Mouse (Mus musculus): ENCODE data around the gene Myh6. TPM values are rescaled to one million over a fixed set of nuclear protein-coding genes. Genes with fewer than 3 reads are reported as not detected.

Gene Myh6
- polyA plus RNA-seq, 1 experiment from 2014 or later: 1.6 TPM

MicroRNA genes within 50 kb of the gene (microRNA counts, 519-probe panel; counts per million panel counts)
- microRNA mmu-miR-208a (1,760 counts per million, percentile 10 among the panel's probes with 10 or more counts), microRNA mmu-miR-208b (not detected)

Small RNA genes within 50 kb of the gene (microRNA-seq; reads per million reads assigned to microRNA genes)
- gene Mir208a: 7.9 reads per million, percentile 29 among the genes with 10 or more reads in this experiment
- gene Mir208b: 50.4 reads per million, percentile 47 among the genes with 10 or more reads in this experiment

Other genes with a start within 250 kb of the Myh6 start
- gene Slc7a8, start 185.0 kb downstream of the Myh6 start, polyA plus RNA-seq (2015; fragmentation: Nextera tagmentation; extraction: Ambion mirVana): 8.9 and 9.9 TPM in 2 replicates
- not detected in 2 replicates for gene Rnf212b, start 152.8 kb downstream of the Myh6 start, polyA plus RNA-seq (2015; fragmentation: Nextera tagmentation; extraction: Ambion mirVana)
- gene Homez, start 96.0 kb downstream of the Myh6 start, polyA plus RNA-seq (2015; fragmentation: Nextera tagmentation; extraction: Ambion mirVana): 13.6 and 14.5 TPM in 2 replicates
- 3.3 and 3.4 TPM in 2 replicates for gene Ppp1r3e, start 89.4 kb downstream of the Myh6 start, polyA plus RNA-seq (2015; fragmentation: Nextera tagmentation; extraction: Ambion mirVana)
- gene Bcl2l2, start 83.5 kb downstream of the Myh6 start, polyA plus RNA-seq (2015; fragmentation: Nextera tagmentation; extraction: Ambion mirVana): 4.1 and 4.8 TPM in 2 replicates
- not detected in 2 replicates for gene Gm20521, start 83.5 kb downstream of the Myh6 start, polyA plus RNA-seq (2015; fragmentation: Nextera tagmentation; extraction: Ambion mirVana)
- 183 and 192 TPM in 2 replicates for gene Pabpn1, start 74.4 kb downstream of the Myh6 start, polyA plus RNA-seq (2015; fragmentation: Nextera tagmentation; extraction: Ambion mirVana)
- 229 and 248 TPM in 2 replicates for gene Slc22a17, start 53.8 kb downstream of the Myh6 start, polyA plus RNA-seq (2015; fragmentation: Nextera tagmentation; extraction: Ambion mirVana)
- gene Efs, start 40.8 kb downstream of the Myh6 start, polyA plus RNA-seq (2015; fragmentation: Nextera tagmentation; extraction: Ambion mirVana): 15.0 and 16.9 TPM in 2 replicates
- gene Il25, start 34.2 kb downstream of the Myh6 start, polyA plus RNA-seq (2015; fragmentation: Nextera tagmentation; extraction: Ambion mirVana): 0.48 TPM in 1 of 2 replicates, not detected in the other
- 6.5 and 7.2 TPM in 2 replicates for gene Cmtm5, start 30.7 kb downstream of the Myh6 start, polyA plus RNA-seq (2015; fragmentation: Nextera tagmentation; extraction: Ambion mirVana)
- gene Gm17428, start 10.0 kb upstream of the Myh6 start, polyA plus RNA-seq (2015; fragmentation: Nextera tagmentation; extraction: Ambion mirVana): not detected in 2 replicates
- 7.5 and 8.7 TPM in 2 replicates for gene Myh7, start 27.7 kb upstream of the Myh6 start, polyA plus RNA-seq (2015; fragmentation: Nextera tagmentation; extraction: Ambion mirVana)
- gene Ngdn, start 48.5 kb upstream of the Myh6 start, polyA plus RNA-seq (2015; fragmentation: Nextera tagmentation; extraction: Ambion mirVana): 47.8 and 50.2 TPM in 2 replicates
- 33.7 and 37.5 TPM in 2 replicates for gene Zfhx2, start 125.4 kb upstream of the Myh6 start, polyA plus RNA-seq (2015; fragmentation: Nextera tagmentation; extraction: Ambion mirVana)
- 38.8 and 39.5 TPM in 2 replicates for gene Thtpa, start 127.9 kb upstream of the Myh6 start, polyA plus RNA-seq (2015; fragmentation: Nextera tagmentation; extraction: Ambion mirVana)
- 7.5 and 9.2 TPM in 2 replicates for gene Ap1g2, start 139.7 kb upstream of the Myh6 start, polyA plus RNA-seq (2015; fragmentation: Nextera tagmentation; extraction: Ambion mirVana)
- 39.7 and 42.5 TPM in 2 replicates for gene Jph4, start 150.0 kb upstream of the Myh6 start, polyA plus RNA-seq (2015; fragmentation: Nextera tagmentation; extraction: Ambion mirVana)

All from midbrain, embryonic 15.5 days (tissue).